Mouse (Mus musculus): ENCODE results near the gene Arl6ip4.

The Arl6ip4 gene

GRCm38 (mm10) chr5:124115990-124116845 lies at the start of gene Arl6ip4:
Gene Arl6ip4 (plus strand): TSS chr5:124116089.
- peak; percentile 76 to 92 for DNase-seq (ENCODE audit: inconsistent age in 2 of 2, low spot score in 1 of 2)

GRCm38 (mm10) chr5:124069657-124070056 lies 46.2 kb upstream of the Arl6ip4 start:
- DNase-seq (ENCODE audit: inconsistent age in 2 of 2, low spot score in 1 of 2), result no peak

- DNase-seq (ENCODE audit: inconsistent age in 2 of 2, low spot score in 1 of 2), result no peak
These were observed 42.2 kb upstream of the Arl6ip4 start for GRCm38 (mm10) chr5:124073682-124074081.

GRCm38 (mm10) chr5:124074845-124075307 lies 41.0 kb upstream of the Arl6ip4 start:
- DNase-seq (ENCODE audit: inconsistent age in 2 of 2, low spot score in 1 of 2), result peak; percentile 36 to 79

GRCm38 (mm10) chr5:124075716-124076115 lies 40.2 kb upstream of the Arl6ip4 start:
- no peak for DNase-seq (ENCODE audit: inconsistent age in 2 of 2, low spot score in 1 of 2)

GRCm38 (mm10) chr5:124076559-124076958 lies 39.3 kb upstream of the Arl6ip4 start:
- no peak for DNase-seq (ENCODE audit: inconsistent age in 2 of 2, low spot score in 1 of 2)

GRCm38 (mm10) chr5:124077241-124077640 lies 38.6 kb upstream of the Arl6ip4 start:
- no peak for DNase-seq (ENCODE audit: inconsistent age in 2 of 2, low spot score in 1 of 2)

GRCm38 (mm10) chr5:124077856-124078460 lies 37.9 kb upstream of the Arl6ip4 start:
- no peak for DNase-seq (ENCODE audit: inconsistent age in 2 of 2, low spot score in 1 of 2)

- DNase-seq (ENCODE audit: inconsistent age in 2 of 2, low spot score in 1 of 2), result no peak
These were observed 37.0 kb upstream of the Arl6ip4 start for GRCm38 (mm10) chr5:124078794-124079416.

GRCm38 (mm10) chr5:124079880-124080279 lies 36.0 kb upstream of the Arl6ip4 start:
- DNase-seq (ENCODE audit: inconsistent age in 2 of 2, low spot score in 1 of 2), result no peak

GRCm38 (mm10) chr5:124082447-124082846 lies 33.4 kb upstream of the Arl6ip4 start:
- DNase-seq (ENCODE audit: inconsistent age in 2 of 2, low spot score in 1 of 2), result no peak

GRCm38 (mm10) chr5:124082941-124083688 lies 32.8 kb upstream of the Arl6ip4 start:
- DNase-seq (ENCODE audit: inconsistent age in 2 of 2, low spot score in 1 of 2), result no peak

GRCm38 (mm10) chr5:124083850-124084587 lies 31.9 kb upstream of the Arl6ip4 start:
- no peak for DNase-seq (ENCODE audit: inconsistent age in 2 of 2, low spot score in 1 of 2)

- peak; percentile 86 to 95 for DNase-seq (ENCODE audit: inconsistent age in 2 of 2, low spot score in 1 of 2)
These were observed 31.2 kb upstream of the Arl6ip4 start for GRCm38 (mm10) chr5:124084588-124085173.

GRCm38 (mm10) chr5:124085513-124085912 lies 30.4 kb upstream of the Arl6ip4 start:
- no peak for DNase-seq (ENCODE audit: inconsistent age in 2 of 2, low spot score in 1 of 2)

- DNase-seq (ENCODE audit: inconsistent age in 2 of 2, low spot score in 1 of 2), result peak; percentile 79 to 85
These were observed 29.0 kb upstream of the Arl6ip4 start for GRCm38 (mm10) chr5:124086876-124087275.

GRCm38 (mm10) chr5:124089868-124090267 lies 26.0 kb upstream of the Arl6ip4 start:
- DNase-seq (ENCODE audit: inconsistent age in 2 of 2, low spot score in 1 of 2), result no peak

GRCm38 (mm10) chr5:124091951-124092406 lies 23.9 kb upstream of the Arl6ip4 start:
- DNase-seq (ENCODE audit: inconsistent age in 2 of 2, low spot score in 1 of 2), result no peak

GRCm38 (mm10) chr5:124093120-124093794 lies 22.6 kb upstream of the Arl6ip4 start:
- DNase-seq (ENCODE audit: inconsistent age in 2 of 2, low spot score in 1 of 2), result peak; percentile 69 to 79

All from adrenal gland, adult (tissue).